9 mouse cellular contexts compared by ENCODE assay signal in the genomic region with DNA sequence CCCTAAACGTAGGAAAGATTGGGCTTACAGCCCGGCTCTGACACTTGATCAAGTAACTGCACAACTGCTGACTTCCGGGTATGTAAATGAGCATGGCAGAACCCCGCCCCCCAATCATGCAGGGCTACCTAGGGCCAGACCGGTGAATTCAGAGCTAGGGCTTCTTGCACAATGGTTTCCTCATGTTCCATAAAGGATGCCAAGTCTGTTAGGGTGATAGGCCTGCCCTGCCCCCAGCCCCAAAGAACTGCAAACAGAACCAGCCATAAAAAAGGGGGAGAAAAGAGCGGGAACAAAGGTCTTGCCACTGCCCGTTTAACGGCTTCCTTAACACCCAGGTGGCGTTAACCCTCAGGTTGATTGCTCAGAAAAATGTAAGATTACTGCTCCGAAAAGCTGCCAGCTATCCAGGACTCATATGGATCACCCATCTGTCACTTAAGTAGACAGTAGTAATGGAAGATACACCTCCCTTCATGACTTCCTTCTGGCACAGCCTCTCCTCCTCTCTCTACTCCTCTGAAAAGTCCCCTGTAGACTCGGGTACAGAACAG. TPM values are rescaled to one million over a fixed set of nuclear protein-coding genes. Genes with fewer than 3 reads are reported as not detected.
DNase-seq lines count a peak whose midpoint lies in the region; ATAC-seq lines count a peak whose summit lies in the region.
"Had no signal": no experiment of that assay in that cellular context is flagged by ENCODE, and none has a peak within 500 bp of the region (broad histone marks: within the 10 kb centered on the region; RNA-seq: fewer than 3 reads in every experiment).

No protein-coding gene starts in this region.

- DNase-seq in forebrain, embryonic 14.5 days (ENCODE audit: low spot score): no peak
- no peak for DNase-seq in forebrain, embryonic 10.5 days (ENCODE audit: extremely low spot score, low spot score)
- peak; percentile 76 for DNase-seq in CD4-positive, CD25-positive, alpha-beta regulatory T cell, adult 2 months (ENCODE audit: low read depth, low spot score)
- peak; percentile 79 for DNase-seq in embryonic facial prominence, embryonic 14.5 days (ENCODE audit: low spot score)
- peak; percentile 7 for DNase-seq in retina, embryonic 14.5 days (ENCODE audit: low spot score)
- DNase-seq in left cerebral cortex, postnatal 10 days (ENCODE audit: extremely low spot score in 1 of 2, low spot score in 2 of 2): no peak
- DNase-seq in gastrocnemius, postnatal 10 days: no peak

- 42% methylated on average over 11 of the region's 11 CpGs for WGBS in forebrain, embryonic 14.5 days
- WGBS in forebrain, embryonic 10.5 days: 67% methylated on average over 11 of the region's 11 CpGs
- WGBS in embryonic facial prominence, embryonic 14.5 days: 57% methylated on average over 11 of the region's 11 CpGs
- WGBS in limb, embryonic 12.5 days: 13% methylated on average over 11 of the region's 11 CpGs

- no peak overlapping the region for H3K4me3 ChIP-seq in forebrain, embryonic 14.5 days (ENCODE audit: low read depth, low read length)
- no peak overlapping the region for H3K4me3 ChIP-seq in forebrain, embryonic 10.5 days
- no peak overlapping the region for H3K4me3 ChIP-seq in embryonic facial prominence, embryonic 14.5 days (ENCODE audit: low read depth, low read length)
- no peak overlapping the region for H3K4me3 ChIP-seq in limb, embryonic 12.5 days (replicated peaks)

- H3K9ac ChIP-seq in forebrain, embryonic 14.5 days (ENCODE audit: low read length): peak overlapping the region; percentile 2; the same call in 1 of the 2 replicates
- H3K9ac ChIP-seq in embryonic facial prominence, embryonic 14.5 days (ENCODE audit: low read depth, low read length): no peak overlapping the region
- H3K9ac ChIP-seq in limb, embryonic 12.5 days (replicated peaks): no peak overlapping the region

- no peak overlapping the region for H3K4me2 ChIP-seq in forebrain, embryonic 14.5 days (ENCODE audit: low read length)
- no peak overlapping the region for H3K4me2 ChIP-seq in embryonic facial prominence, embryonic 14.5 days (ENCODE audit: low read depth, low read length)
- peak overlapping the region; percentile 39 for H3K4me2 ChIP-seq in limb, embryonic 12.5 days

- intact Hi-C loops in left cerebral cortex, postnatal 10 days (cut with DNase I): loop anchor here (2.0 to 5.0 kb wide), 2 partner anchors 37 to 77 kb away; partner anchors contain the start of gene Vgll4

- H3K36me3 ChIP-seq in forebrain, embryonic 14.5 days (ENCODE audit: control insufficient read depth, insufficient read depth, low read length): no peaks in the 10 kb centered on the region
- H3K36me3 ChIP-seq in forebrain, embryonic 10.5 days (replicated peaks): no peaks in the 10 kb centered on the region
- H3K36me3 ChIP-seq in embryonic facial prominence, embryonic 14.5 days (ENCODE audit: control insufficient read depth, insufficient read depth, low read length): no peaks in the 10 kb centered on the region
- 0 out of 2 replicates have a peak, but pooled peaks cover 4% of the 10 kb centered on the region for H3K36me3 ChIP-seq in limb, embryonic 12.5 days

- H3K4me1 ChIP-seq in forebrain, embryonic 14.5 days (ENCODE audit: control insufficient read depth, insufficient read depth, low read length): peaks cover 8% of the 10 kb centered on the region
- H3K4me1 ChIP-seq in forebrain, embryonic 10.5 days: peaks cover 20% of the 10 kb centered on the region
- peaks cover 20% of the 10 kb centered on the region for H3K4me1 ChIP-seq in embryonic facial prominence, embryonic 14.5 days (ENCODE audit: control insufficient read depth, insufficient read depth, low read length)
- H3K4me1 ChIP-seq in limb, embryonic 12.5 days (replicated peaks): peaks cover 42% of the 10 kb centered on the region

- no peak overlapping the region for H3K27ac ChIP-seq in forebrain, embryonic 14.5 days (ENCODE audit: low read depth, low read length)
- H3K27ac ChIP-seq in forebrain, embryonic 10.5 days: no peak overlapping the region
- H3K27ac ChIP-seq in embryonic facial prominence, embryonic 14.5 days (replicated peaks; ENCODE audit: low read depth, low read length): no peak overlapping the region
- H3K27ac ChIP-seq in limb, embryonic 12.5 days: peak overlapping the region; percentile 75; the same call in 1 of the 2 replicates
- H3K27ac ChIP-seq: macrophage had no signal

- H3K27me3 ChIP-seq in forebrain, embryonic 14.5 days (replicated peaks; ENCODE audit: control insufficient read depth, insufficient read depth, low read length): no peaks in the 10 kb centered on the region
- H3K27me3 ChIP-seq in forebrain, embryonic 10.5 days (ENCODE audit: poor library complexity, severe bottlenecking): no peaks in the 10 kb centered on the region
- no peaks in the 10 kb centered on the region for H3K27me3 ChIP-seq in embryonic facial prominence, embryonic 14.5 days (replicated peaks; ENCODE audit: control insufficient read depth, insufficient read depth, low read length)
- H3K27me3 ChIP-seq in limb, embryonic 12.5 days: no peaks in the 10 kb centered on the region

- no peaks in the 10 kb centered on the region for H3K9me3 ChIP-seq in forebrain, embryonic 14.5 days (replicated peaks; ENCODE audit: control insufficient read depth, low read length)
- peaks cover 6% of the 10 kb centered on the region; the same call in 1 of the 2 replicates for H3K9me3 ChIP-seq in forebrain, embryonic 10.5 days
- H3K9me3 ChIP-seq in embryonic facial prominence, embryonic 14.5 days (ENCODE audit: control insufficient read depth, low read length): no peaks in the 10 kb centered on the region
- H3K9me3 ChIP-seq in limb, embryonic 12.5 days: peaks cover 7% of the 10 kb centered on the region; the same call in 1 of the 2 replicates

- no peak for ATAC-seq in forebrain, embryonic 14.5 days
- peak; percentile 63 for ATAC-seq in embryonic facial prominence, embryonic 14.5 days (ENCODE audit: low read depth)
- no peak for ATAC-seq in limb, embryonic 12.5 days (ENCODE audit: insufficient number of reproducible peaks, insufficient read depth, low FRiP score, low TSS enrichment, low read depth)

RNA-seq across cellular contexts. Expression of gene Vgll4, which starts 39.7 kb away (rescaled TPM):
- 44.9 and 54.2 TPM in 2 replicates for polyA plus RNA-seq in forebrain, embryonic 14.5 days (2014; fragmentation: Nextera tagmentation; extraction: Ambion mirVana)
- polyA plus RNA-seq in forebrain, embryonic 10.5 days (2016; fragmentation: Nextera tagmentation; extraction: Ambion mirVana): 79.0 and 81.7 TPM in 2 replicates
- 76.8 and 80.2 TPM in 2 replicates for polyA plus RNA-seq in embryonic facial prominence, embryonic 14.5 days (2014; fragmentation: Nextera tagmentation; extraction: Ambion mirVana)
- polyA plus RNA-seq in limb, embryonic 12.5 days (2016; fragmentation: Nextera tagmentation; extraction: Ambion mirVana): 146 and 156 TPM in 2 replicates
- 10 to 100 TPM; 42.7 to 51.8 TPM for total RNA-seq in left cerebral cortex, postnatal 10 days (2021)
- 10 to 100 TPM; 23.5 to 31.8 TPM for total RNA-seq in gastrocnemius, postnatal 10 days (2021)

Comparison
In these comparisons a context has a peak if more than half of its experiments do, and no peak if none do; other contexts are left out.
1. DNase-seq: peak in CD4-positive, CD25-positive, alpha-beta regulatory T cell, adult 2 months (single experiment), embryonic facial prominence, embryonic 14.5 days (single experiment) and retina, embryonic 14.5 days (single experiment); none in forebrain, embryonic 14.5 days (single experiment), forebrain, embryonic 10.5 days (single experiment), left cerebral cortex, postnatal 10 days (0 of 2) and gastrocnemius, postnatal 10 days (single experiment).